Mouse (Mus musculus) embryonic facial prominence, embryonic 15.5 days (tissue): Measurements from ENCODE around the gene Neo1. TPM values are rescaled to one million over a fixed set of nuclear protein-coding genes. Genes with fewer than 3 reads are reported as not detected.
"Not testable (repeated sequence)": the region's sequence is repeated elsewhere in the genome, so short reads cannot be mapped to it uniquely, and the experiment has no call there.

Experiments
- ATAC-seq: fragments of 200-750 bp; cut with Nextera tagmentation; 2 replicates; pipeline ENCODE4 v1.8.0; 2017; ENCODE audit warnings: low read depth, moderate TSS enrichment; ENCODE audit not compliant: insufficient number of reproducible peaks, low FRiP score, low TSS enrichment
- H3K27ac ChIP-seq: fragments of 300-500 bp; sonication (generic); replicated peaks from 2 replicates; pipeline ENCODE4 v1.5.1; 2015; ENCODE audit warnings: mild to moderate bottlenecking, inconsistent platforms
- H3K27me3 ChIP-seq: fragments of 300-500 bp; sonication (generic); 2 replicates; pipeline ENCODE4 v1.6.1; 2015; ENCODE audit warnings: inconsistent platforms
- H3K36me3 ChIP-seq: fragments of 300-500 bp; sonication (generic); 2 replicates; pipeline ENCODE4 v1.6.1; 2015; ENCODE audit warnings: mild to moderate bottlenecking, inconsistent platforms
- H3K4me1 ChIP-seq: fragments of 300-500 bp; sonication (generic); 2 replicates; pipeline ENCODE4 v1.6.1; 2015; ENCODE audit warnings: inconsistent platforms
- H3K4me2 ChIP-seq: fragments of 300-500 bp; sonication (generic); replicated peaks from 2 replicates; pipeline ENCODE4 v1.6.1; 2015; ENCODE audit warnings: mild to moderate bottlenecking, inconsistent platforms
- H3K4me3 ChIP-seq: fragments of 300-500 bp; sonication (generic); replicated peaks from 2 replicates; pipeline ENCODE4 v1.5.1; 2015; ENCODE audit warnings: mild to moderate bottlenecking, inconsistent platforms
- H3K9ac ChIP-seq: fragments of 300-500 bp; sonication (generic); 2 replicates; pipeline ENCODE4 v1.6.1; 2015; ENCODE audit warnings: inconsistent platforms
- H3K9me3 ChIP-seq: fragments of 300-500 bp; sonication (generic); replicated peaks from 2 replicates; pipeline ENCODE4 v1.6.1; 2016; ENCODE audit warnings: inconsistent platforms
- WGBS: fragments of 180-500 bp; shearing (Covaris S2); methylation state at CpG from one replicate; pipeline ENCODE4 v1.1.7; 2015; 5-methylcytosine and 5-hydroxymethylcytosine counted together
- polyA plus RNA-seq: library from polyadenylated mRNA; unstranded; fragments of >200 nt; fragmentation: Nextera tagmentation; extraction: Ambion mirVana; gene quantifications from 2 replicates; pipeline ENCODE4 v1.2.1, GENCODE M21; 2015

Neo1 gene
- polyA plus RNA-seq, 1 experiment from 2014 or later, result 38.7 TPM

DNA sequence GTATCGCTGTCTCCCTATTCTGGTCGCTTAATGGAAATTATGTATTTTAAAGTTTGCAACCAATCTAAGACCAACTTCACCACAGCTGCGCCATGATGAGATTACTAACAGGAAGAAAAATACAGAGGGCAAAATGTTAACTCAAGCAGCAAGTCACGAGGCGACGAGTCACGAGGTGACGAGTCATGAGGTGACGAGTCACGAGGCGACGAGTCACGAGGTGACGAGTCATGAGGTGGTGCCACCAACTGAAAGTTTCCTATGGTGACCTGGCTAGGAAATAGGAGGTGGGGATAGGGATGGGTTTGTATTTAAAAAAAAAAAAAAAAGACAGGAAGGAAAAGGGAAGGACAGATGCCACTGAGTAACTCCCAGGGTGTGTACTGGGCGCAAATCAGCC lies 57.2 kb downstream of the Neo1 start:
- no peak overlapping the region for H3K27ac ChIP-seq

DNA sequence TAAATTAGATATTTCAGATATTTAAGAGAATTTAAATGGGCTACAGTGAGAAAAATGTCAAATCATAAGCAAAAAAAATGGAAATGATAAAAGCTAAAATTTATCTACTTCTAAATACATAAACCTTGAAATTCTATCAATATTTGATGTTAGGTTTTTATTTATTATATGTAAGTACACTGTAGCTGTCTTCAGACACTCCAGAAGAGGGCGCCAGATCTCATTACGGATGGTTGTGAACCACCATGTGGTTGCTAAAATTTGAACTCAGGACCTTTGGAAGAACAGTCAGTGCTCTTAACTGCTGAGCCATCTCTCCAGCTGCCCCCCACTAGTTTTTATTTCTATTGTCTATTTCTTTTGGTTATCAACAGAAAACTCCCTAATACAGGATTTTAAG lies 65.1 kb downstream of the Neo1 start:
- ATAC-seq, H3K27me3 ChIP-seq, H3K4me2 ChIP-seq, H3K9ac ChIP-seq, H3K9me3 ChIP-seq, H3K4me3 ChIP-seq, H3K4me1 ChIP-seq, H3K27ac ChIP-seq: not testable (repeated sequence)
- H3K36me3 ChIP-seq, result peaks cover 17% of the 10 kb centered on the region
- WGBS, result 74% methylated on average over 2 of the region's 2 CpGs

More for the DNA sequence above, 57.2 kb downstream of the Neo1 start:
- H3K4me2 ChIP-seq, result no peak overlapping the region
- no peaks in the 10 kb centered on the region for H3K4me1 ChIP-seq
- H3K4me3 ChIP-seq, result no peak overlapping the region
- H3K36me3 ChIP-seq, result peaks cover 16% of the 10 kb centered on the region
- H3K9ac ChIP-seq, result no peak overlapping the region
- H3K27me3 ChIP-seq, result no peaks in the 10 kb centered on the region
- H3K9me3 ChIP-seq, result no peaks in the 10 kb centered on the region
- ATAC-seq, result no peak
- 87% methylated on average over 15 of the region's 15 CpGs for WGBS

DNA sequence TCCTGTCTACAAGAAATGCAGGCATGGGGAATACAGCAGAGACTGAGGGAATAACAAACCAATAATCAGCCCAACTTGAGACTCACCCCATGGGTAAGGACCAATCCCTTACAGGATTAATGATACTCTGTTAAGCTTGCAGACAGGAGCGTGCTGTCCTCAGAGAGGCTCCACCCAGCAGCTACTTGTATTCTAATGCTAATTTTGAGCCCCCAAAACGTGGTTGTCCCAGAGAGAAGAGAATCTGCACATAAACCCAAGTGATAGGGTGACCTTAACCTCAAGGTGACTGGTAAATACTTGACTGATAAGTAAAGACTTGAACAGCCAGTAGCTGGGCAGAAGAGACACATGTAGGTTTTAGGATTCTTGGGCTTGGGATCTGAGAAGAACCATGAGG lies 68.9 kb downstream of the Neo1 start:
- Histone ChIP-seq H3K9ac (no peak overlapping the region), H3K9me3 (no peaks in the 10 kb centered on the region), H3K4me3 (no peak overlapping the region), H3K4me1 (no peaks in the 10 kb centered on the region), H3K27me3 (no peaks in the 10 kb centered on the region), H3K27ac (no peak overlapping the region), H3K36me3 (peaks cover 14% of the 10 kb centered on the region), H3K4me2 (no peak overlapping the region)
- no peak for ATAC-seq
- WGBS, result 57% methylated on average over 2 of the region's 2 CpGs

DNA sequence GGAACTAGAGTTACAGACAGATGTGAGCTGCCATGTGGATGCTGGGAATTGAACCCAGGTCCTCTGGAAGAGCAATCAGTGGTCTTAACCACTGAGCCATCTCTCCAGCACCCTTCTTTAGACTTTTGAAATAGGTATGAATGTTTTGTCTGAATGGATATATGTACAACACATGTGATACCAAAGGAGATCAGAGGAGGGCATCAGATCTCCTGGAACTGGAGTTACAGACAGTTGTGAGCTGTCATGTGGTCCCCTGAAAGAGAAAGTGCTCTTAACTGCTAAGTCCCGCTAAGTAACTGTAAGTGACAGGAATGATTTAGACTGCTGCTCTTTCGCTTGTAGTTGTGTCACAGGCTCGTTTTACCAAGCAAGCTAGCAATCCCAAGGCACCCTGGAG lies 80.7 kb downstream of the Neo1 start:
- no peak overlapping the region for H3K9ac ChIP-seq
- WGBS, result 73% methylated on average over 3 of the region's 3 CpGs
- H3K4me1 ChIP-seq, result no peaks in the 10 kb centered on the region
- no peak overlapping the region for H3K4me2 ChIP-seq
- peaks cover 18% of the 10 kb centered on the region; the same call in 1 of the 2 replicates for H3K36me3 ChIP-seq
- no peak for ATAC-seq
- H3K4me3 ChIP-seq, result no peak overlapping the region
- H3K27me3 ChIP-seq, result no peaks in the 10 kb centered on the region
- no peaks in the 10 kb centered on the region for H3K9me3 ChIP-seq
- H3K27ac ChIP-seq, result no peak overlapping the region

DNA sequence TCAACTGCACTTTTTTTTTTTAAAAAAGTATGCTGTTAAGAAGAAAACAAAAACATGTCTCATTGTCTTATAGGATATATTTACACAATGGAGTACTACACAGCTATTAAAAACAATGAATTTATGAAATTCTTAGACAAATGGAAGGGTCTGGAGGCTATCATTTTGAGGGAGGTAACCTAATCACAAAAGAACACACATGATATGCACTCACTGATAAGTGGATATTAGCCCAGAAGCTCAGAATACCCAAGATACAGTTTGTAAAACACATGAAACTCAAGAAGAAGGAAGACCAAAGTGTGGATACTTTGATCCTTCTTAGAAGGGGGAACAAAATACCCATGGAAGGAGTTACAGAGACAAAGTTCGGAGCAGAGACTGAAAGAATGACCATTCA lies 90.3 kb downstream of the Neo1 start:
- not testable (repeated sequence) for H3K9ac ChIP-seq, H3K27me3 ChIP-seq, H3K4me2 ChIP-seq, ATAC-seq, H3K4me1 ChIP-seq, H3K4me3 ChIP-seq, H3K27ac ChIP-seq, H3K36me3 ChIP-seq, H3K9me3 ChIP-seq
- 93% methylated on average over 1 of the region's 1 CpGs for WGBS

DNA sequence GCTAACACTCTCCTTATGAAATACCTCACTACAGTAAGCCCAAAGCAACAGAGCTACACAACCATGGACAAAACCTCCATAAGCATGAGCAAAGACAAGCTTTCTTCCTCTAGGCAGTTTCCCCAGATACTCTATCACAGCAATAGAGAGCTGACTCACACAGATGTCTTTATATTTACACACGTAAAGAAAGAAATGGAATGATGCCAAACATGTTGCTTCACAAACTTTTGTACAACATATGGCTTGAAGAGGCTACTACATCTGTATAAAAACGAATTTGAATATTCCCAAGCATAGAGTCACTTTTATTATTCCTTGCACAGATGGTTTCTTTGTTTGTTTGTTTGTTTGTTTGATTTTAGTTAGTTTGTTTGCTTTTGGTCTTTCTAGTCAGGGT lies 101.5 kb downstream of the Neo1 start:
- no peaks in the 10 kb centered on the region for H3K9me3 ChIP-seq
- ATAC-seq, result no peak
- 37% methylated on average over 2 of the region's 2 CpGs for WGBS

DNA sequence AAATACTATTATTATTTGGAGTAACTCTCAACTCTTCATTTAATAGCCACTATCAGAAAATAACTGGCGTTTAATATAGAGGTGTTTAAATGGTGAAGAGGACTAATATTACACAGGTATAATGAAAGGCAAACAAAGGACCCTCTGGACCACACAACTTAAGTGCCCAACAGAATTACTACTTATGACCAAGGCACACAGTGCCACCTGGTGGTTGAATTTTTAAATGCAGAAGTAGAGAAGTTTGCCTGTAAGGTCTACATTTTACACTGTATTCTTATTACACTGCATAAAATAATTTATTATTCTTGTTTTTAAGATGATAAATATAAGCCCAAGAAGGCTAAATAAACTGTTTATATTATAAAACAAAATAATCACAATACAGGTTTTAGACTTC lies 108.1 kb downstream of the Neo1 start:
- no peaks in the 10 kb centered on the region for H3K9me3 ChIP-seq
- ATAC-seq, result no peak
- no peak overlapping the region for H3K9ac ChIP-seq
- peaks cover 15% of the 10 kb centered on the region; the same call in 1 of the 2 replicates for H3K36me3 ChIP-seq
- no peak overlapping the region for H3K4me3 ChIP-seq
- WGBS, result 33% methylated on average over 1 of the region's 1 CpGs
- no peak overlapping the region for H3K4me2 ChIP-seq
- H3K4me1 ChIP-seq, result no peaks in the 10 kb centered on the region
- no peak overlapping the region for H3K27ac ChIP-seq
- no peaks in the 10 kb centered on the region for H3K27me3 ChIP-seq

More for the DNA sequence above, 101.5 kb downstream of the Neo1 start:
- Histone ChIP-seq H3K4me2 (no peak overlapping the region), H3K27ac (no peak overlapping the region), H3K4me3 (no peak overlapping the region), H3K27me3 (no peaks in the 10 kb centered on the region), H3K36me3 (peaks cover 10% of the 10 kb centered on the region; the same call in 1 of the 2 replicates), H3K4me1 (no peaks in the 10 kb centered on the region), H3K9ac (no peak overlapping the region)

DNA sequence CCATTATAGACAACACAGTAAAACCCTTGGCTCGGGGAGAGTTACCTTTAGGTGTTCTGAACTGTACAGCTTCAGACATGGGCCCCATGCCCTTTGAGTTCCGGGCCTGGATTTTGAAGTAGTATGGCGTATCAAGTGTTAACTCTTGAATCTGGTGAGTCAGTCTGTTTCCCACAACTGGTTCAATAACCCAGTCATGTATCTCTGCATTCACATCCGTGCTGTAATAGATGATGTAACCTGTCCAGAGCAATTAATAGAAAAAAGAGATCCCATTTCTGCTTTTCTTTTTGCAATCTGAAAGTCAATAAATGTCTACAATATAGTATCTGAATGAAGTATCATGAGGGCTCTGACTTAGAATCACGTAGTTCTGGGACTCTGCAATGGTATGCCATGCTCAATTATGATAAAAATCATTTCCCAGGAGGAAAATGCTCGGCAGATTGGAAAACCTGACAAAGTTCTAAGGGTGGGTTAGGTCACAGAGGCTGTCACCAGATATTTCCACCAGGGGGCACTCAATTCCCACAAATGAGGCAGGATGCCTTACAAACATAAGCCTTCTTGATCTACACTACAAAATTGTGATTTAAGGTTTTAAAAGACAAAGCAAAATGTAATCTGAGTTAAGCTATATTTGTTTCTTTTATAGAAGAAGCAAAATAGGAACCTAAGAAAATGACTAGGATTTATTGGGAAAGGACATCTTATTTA lies 133.2 kb downstream of the Neo1 start:
- H3K27me3 ChIP-seq, result no peaks in the 10 kb centered on the region
- no peak for ATAC-seq
- H3K4me3 ChIP-seq, result no peak overlapping the region
- 58% methylated on average over 6 of the region's 6 CpGs for WGBS
- H3K4me2 ChIP-seq, result no peak overlapping the region
- H3K9ac ChIP-seq, result no peak overlapping the region
- H3K36me3 ChIP-seq, result peaks cover 34% of the 10 kb centered on the region
- no peak overlapping the region for H3K27ac ChIP-seq
- H3K9me3 ChIP-seq, result no peaks in the 10 kb centered on the region
- H3K4me1 ChIP-seq, result no peaks in the 10 kb centered on the region

DNA sequence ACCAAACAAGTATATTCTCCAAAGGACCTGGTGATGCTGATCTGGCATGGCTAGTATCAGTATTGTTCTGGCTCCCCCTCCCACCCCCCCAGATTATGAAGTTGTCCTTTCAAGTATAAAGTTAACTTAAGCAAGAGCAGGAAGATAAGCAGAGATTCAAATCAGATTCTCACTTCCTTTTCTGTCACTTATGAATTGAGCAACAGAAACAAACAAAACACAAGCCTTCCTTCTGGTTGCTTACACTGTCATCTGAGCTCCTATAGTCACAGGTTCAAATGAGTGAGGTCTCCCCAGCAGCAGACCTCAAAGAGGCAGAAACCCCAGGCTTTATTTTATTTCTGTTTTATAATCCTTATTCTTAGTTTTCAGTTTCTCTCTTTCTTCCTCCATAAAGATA lies 136.6 kb downstream of the Neo1 start:
- Histone ChIP-seq H3K27ac (no peak overlapping the region), H3K27me3 (no peaks in the 10 kb centered on the region), H3K4me1 (no peaks in the 10 kb centered on the region), H3K36me3 (peaks cover 27% of the 10 kb centered on the region), H3K9me3 (no peaks in the 10 kb centered on the region), H3K4me2 (no peak overlapping the region), H3K9ac (no peak overlapping the region), H3K4me3 (no peak overlapping the region)
- ATAC-seq, result no peak

DNA sequence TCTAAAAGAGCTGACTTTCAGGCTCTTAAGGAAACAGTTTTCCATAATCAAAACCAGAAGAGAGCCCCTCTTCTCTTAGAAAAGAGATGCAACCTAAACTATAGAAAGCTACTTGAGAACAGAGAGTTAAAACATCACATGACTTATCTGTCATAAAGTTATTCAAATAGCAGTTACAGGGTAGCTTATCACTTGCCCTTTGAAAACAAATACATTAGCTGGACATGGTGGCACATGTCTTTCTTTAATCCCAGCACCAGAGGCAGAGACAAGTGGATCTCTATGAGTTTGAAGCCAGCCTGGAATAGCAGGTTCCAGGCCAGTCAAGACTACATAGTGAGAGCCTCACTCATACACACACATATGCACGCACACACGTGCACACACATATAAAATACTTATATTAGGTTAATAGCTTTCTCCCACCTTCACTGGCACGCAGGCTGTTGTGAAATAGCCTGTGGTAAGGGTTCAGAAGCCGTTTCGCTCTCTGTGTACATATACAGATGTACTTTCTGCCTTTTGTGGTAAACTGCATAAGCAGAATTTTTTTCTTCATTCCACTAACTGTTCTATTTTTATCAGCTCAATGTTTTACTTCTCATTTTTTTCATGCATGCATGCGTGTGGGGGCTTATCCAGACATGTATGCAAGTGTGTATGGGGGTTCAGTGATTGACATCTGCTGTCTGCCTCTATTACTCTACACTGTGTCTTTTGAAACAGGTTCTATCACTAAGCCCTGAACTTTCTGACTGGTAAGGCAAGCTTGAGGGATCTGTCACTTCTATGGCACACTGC lies 144.2 kb downstream of the Neo1 start:
- no peak overlapping the region for H3K4me3 ChIP-seq
- H3K9ac ChIP-seq, result no peak overlapping the region
- H3K4me2 ChIP-seq, result no peak overlapping the region
- peaks cover 50% of the 10 kb centered on the region for H3K36me3 ChIP-seq
- ATAC-seq, result no peak
- 67% methylated on average over 6 of the region's 6 CpGs for WGBS
- H3K4me1 ChIP-seq, result no peaks in the 10 kb centered on the region
- H3K9me3 ChIP-seq, result no peaks in the 10 kb centered on the region
- H3K27me3 ChIP-seq, result no peaks in the 10 kb centered on the region
- no peak overlapping the region for H3K27ac ChIP-seq

DNA sequence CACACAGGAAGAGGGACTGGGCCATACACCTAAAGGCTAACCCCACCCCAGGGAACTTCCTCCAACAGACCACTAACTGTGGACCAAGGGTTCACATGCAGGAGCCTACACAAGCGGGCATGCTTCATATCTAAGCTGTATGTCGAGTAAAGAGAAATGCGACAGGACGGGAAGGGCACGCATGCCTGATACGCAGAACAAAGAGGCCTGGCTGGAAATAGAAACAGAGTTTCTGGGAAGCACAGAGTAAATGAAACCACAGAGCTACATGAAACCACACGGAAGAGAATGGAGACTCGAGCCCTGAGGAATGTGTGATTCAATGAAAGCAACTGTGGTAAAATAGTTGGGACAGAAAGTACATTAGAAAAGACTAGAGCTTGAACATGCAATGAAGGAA lies 145.3 kb downstream of the Neo1 start:
- Histone ChIP-seq H3K4me3 (no peak overlapping the region), H3K4me1 (no peaks in the 10 kb centered on the region), H3K27ac (0 out of 2 replicates have a peak overlapping the region, but pooled peaks have one; percentile 11), H3K36me3 (peaks cover 53% of the 10 kb centered on the region), H3K4me2 (no peak overlapping the region), H3K27me3 (no peaks in the 10 kb centered on the region), H3K9me3 (no peaks in the 10 kb centered on the region), H3K9ac (no peak overlapping the region)
- WGBS, result 79% methylated on average over 8 of the region's 8 CpGs
- ATAC-seq, result no peak
